Mouse (Mus musculus) CH12.LX (cell line): ENCODE measurements at regions not wholly inside any gene's neighbourhood (a gene's known extent, or its start where the extent isn't known, plus 50 kb on each side); places are given as distances from the start of the nearest gene placed in this dataset.

Experiments used
- ELF1 ChIP-seq: IDR thresholded peaks from 2 replicates; pipeline ENCODE4 v1.6.1; 2014; ENCODE audit warnings: low read depth, mild to moderate bottlenecking, inconsistent platforms, low read length, improper control_type of control experiment
- EP300 ChIP-seq: IDR thresholded peaks from 2 replicates; pipeline ENCODE4 v1.6.1; 2011; ENCODE audit warnings: low read length, improper control_type of control experiment
- POLR2A ChIP-seq: IDR thresholded peaks from 2 replicates; pipeline ENCODE4 v1.6.1; 2011; ENCODE audit warnings: low read depth, mild to moderate bottlenecking, improper control_type of control experiment, low read length
- SIN3A ChIP-seq: IDR thresholded peaks from 2 replicates; pipeline ENCODE4 v1.6.1; 2012; ENCODE audit warnings: low read length, improper control_type of control experiment, inconsistent platforms
- SMC3 ChIP-seq: IDR thresholded peaks from 2 replicates; pipeline ENCODE4 v1.6.1; 2011; ENCODE audit warnings: low read depth, low read length, improper control_type of control experiment

GRCm38 (mm10) chr3:45246601-45247000, 131.6 kb upstream of the Pcdh10 start:
- TF ChIP-seq EP300 (no peak), POLR2A (no peak), ELF1 (no peak), SMC3 (no peak), SIN3A (no peak)
